Mouse (Mus musculus) embryonic facial prominence, embryonic 14.5 days (tissue): Measurements from ENCODE around the gene Rnf121. TPM values are rescaled to one million over a fixed set of nuclear protein-coding genes. Genes with fewer than 3 reads are reported as not detected.

Source experiments
- ATAC-seq: fragments of 200-750 bp; cut with Nextera tagmentation; 2 replicates; pipeline ENCODE4 v1.8.0; 2017; ENCODE audit warnings: low read depth, moderate number of reproducible peaks, moderate TSS enrichment
- DNase-seq: peaks from one replicate; pipeline ENCODE4 v3.0.0-alpha.2; 2015; ENCODE audit warnings: low spot score
- H3K27ac ChIP-seq: fragments of 300-500 bp; sonication (generic); replicated peaks from 2 replicates; pipeline ENCODE4 v1.5.1; 2014; ENCODE audit warnings: low read depth, mild to moderate bottlenecking, low read length, moderate library complexity
- H3K27me3 ChIP-seq: fragments of 300-500 bp; sonication (generic); replicated peaks from 2 replicates; pipeline ENCODE4 v1.6.1; 2014; ENCODE audit warnings: low read length; ENCODE audit not compliant: control insufficient read depth, insufficient read depth
- H3K36me3 ChIP-seq: fragments of 300-500 bp; sonication (generic); 2 replicates; pipeline ENCODE4 v1.6.1; 2014; ENCODE audit warnings: low read length, mixed read lengths; ENCODE audit not compliant: control insufficient read depth, insufficient read depth
- H3K4me1 ChIP-seq: fragments of 300-500 bp; sonication (generic); 2 replicates; pipeline ENCODE4 v1.6.1; 2014; ENCODE audit warnings: antibody characterized with exemption, low read length; ENCODE audit not compliant: control insufficient read depth, insufficient read depth
- H3K4me2 ChIP-seq: fragments of 300-500 bp; sonication (generic); 2 replicates; pipeline ENCODE4 v1.6.1; 2014; ENCODE audit warnings: low read depth, mild to moderate bottlenecking, low read length, moderate library complexity, mixed read lengths
- H3K4me3 ChIP-seq: fragments of 300-500 bp; sonication (generic); 2 replicates; pipeline ENCODE4 v1.5.1; 2014; ENCODE audit warnings: low read depth, mild to moderate bottlenecking, low read length
- H3K9ac ChIP-seq: fragments of 300-500 bp; sonication (generic); 2 replicates; pipeline ENCODE4 v1.6.1; 2014; ENCODE audit warnings: low read depth, mild to moderate bottlenecking, low read length, moderate library complexity, mixed read lengths
- H3K9me3 ChIP-seq: fragments of 300-500 bp; sonication (generic); 2 replicates; pipeline ENCODE4 v1.6.1; 2016; ENCODE audit warnings: low read length; ENCODE audit not compliant: control insufficient read depth
- WGBS: fragments of 180-500 bp; shearing (Covaris S2); extraction: QIAGEN DNeasy Blood & Tissue Kit; methylation state at CpG from one replicate; pipeline ENCODE4 v1.1.7; 2014; 5-methylcytosine and 5-hydroxymethylcytosine counted together
- polyA plus RNA-seq: library from polyadenylated mRNA; unstranded; fragments of >200 nt; fragmentation: Nextera tagmentation; extraction: Ambion mirVana; gene quantifications from 2 replicates; pipeline ENCODE4 v1.2.1, GENCODE M21; 2014

The Rnf121 gene
- polyA plus RNA-seq, 1 experiment from 2014 or later: 33.5 TPM

- no peaks in the 10 kb centered on the region for H3K9me3 ChIP-seq
- peak overlapping the region; percentile 57; the same call in 1 of the 2 replicates for H3K27ac ChIP-seq
- H3K9ac ChIP-seq: no peak overlapping the region
- DNase-seq (peak; percentile 65), ATAC-seq (peak; percentile 42)
- no peak overlapping the region for H3K4me3 ChIP-seq
- 88% methylated on average over 8 of the region's 8 CpGs for WGBS
- H3K4me1 ChIP-seq: no peaks in the 10 kb centered on the region
- no peak overlapping the region for H3K4me2 ChIP-seq
- H3K36me3 ChIP-seq: peaks cover 100% of the 10 kb centered on the region
- no peaks in the 10 kb centered on the region for H3K27me3 ChIP-seq
Measured at GRCm38 (mm10) chr7:102000296-102000695, 65.0 kb downstream of the Rnf121 start.

GRCm38 (mm10) chr7:101999461-102000151, 65.7 kb downstream of the Rnf121 start:
- Histone ChIP-seq H3K4me3 (no peak overlapping the region), H3K9me3 (no peaks in the 10 kb centered on the region), H3K27ac (no peak overlapping the region), H3K36me3 (peaks cover 100% of the 10 kb centered on the region), H3K9ac (no peak overlapping the region), H3K4me1 (no peaks in the 10 kb centered on the region), H3K27me3 (no peaks in the 10 kb centered on the region), H3K4me2 (no peak overlapping the region)
- no peak for ATAC-seq
- no peak for DNase-seq
- WGBS: 93% methylated on average over 15 of the region's 15 CpGs

GRCm38 (mm10) chr7:101998194-101998927, 66.9 kb downstream of the Rnf121 start:
- Histone ChIP-seq H3K4me3 (no peak overlapping the region), H3K27me3 (no peaks in the 10 kb centered on the region), H3K4me1 (no peaks in the 10 kb centered on the region), H3K9ac (no peak overlapping the region), H3K4me2 (no peak overlapping the region), H3K9me3 (no peaks in the 10 kb centered on the region), H3K27ac (no peak overlapping the region), H3K36me3 (peaks cover 100% of the 10 kb centered on the region)
- 64% methylated on average over 14 of the region's 14 CpGs for WGBS
- ATAC-seq (peak; percentile 45), DNase-seq (peak; percentile 77)

GRCm38 (mm10) chr7:101994241-101994640, 71.0 kb downstream of the Rnf121 start:
- no peaks in the 10 kb centered on the region for H3K9me3 ChIP-seq
- H3K9ac ChIP-seq: no peak overlapping the region
- H3K27ac ChIP-seq: no peak overlapping the region
- H3K4me1 ChIP-seq: no peaks in the 10 kb centered on the region
- peaks cover 100% of the 10 kb centered on the region for H3K36me3 ChIP-seq
- no peak for ATAC-seq
- DNase-seq: no peak
- no peak overlapping the region for H3K4me2 ChIP-seq
- no peak overlapping the region for H3K4me3 ChIP-seq
- WGBS: 91% methylated on average over 3 of the region's 3 CpGs
- no peaks in the 10 kb centered on the region for H3K27me3 ChIP-seq

GRCm38 (mm10) chr7:101985081-101985480, 80.2 kb downstream of the Rnf121 start:
- 92% methylated on average over 3 of the region's 3 CpGs for WGBS
- no peak for DNase-seq
- Histone ChIP-seq H3K9me3 (no peaks in the 10 kb centered on the region), H3K36me3 (peaks cover 77% of the 10 kb centered on the region), H3K27ac (no peak overlapping the region), H3K27me3 (no peaks in the 10 kb centered on the region), H3K4me2 (no peak overlapping the region), H3K4me1 (no peaks in the 10 kb centered on the region), H3K9ac (no peak overlapping the region), H3K4me3 (no peak overlapping the region)
- no peak for ATAC-seq

GRCm38 (mm10) chr7:101982735-101983134, 82.5 kb downstream of the Rnf121 start:
- DNase-seq (no peak), ATAC-seq (no peak)
- Histone ChIP-seq H3K36me3 (peaks cover 56% of the 10 kb centered on the region), H3K4me1 (no peaks in the 10 kb centered on the region), H3K4me3 (no peak overlapping the region), H3K27me3 (no peaks in the 10 kb centered on the region), H3K27ac (no peak overlapping the region), H3K9me3 (no peaks in the 10 kb centered on the region), H3K9ac (no peak overlapping the region), H3K4me2 (no peak overlapping the region)
- 100% methylated on average over 1 of the region's 1 CpGs for WGBS

- no peak for ATAC-seq
- WGBS: 8% methylated on average over 2 of the region's 2 CpGs
- Histone ChIP-seq H3K27ac (peak overlapping the region; percentile 77), H3K4me3 (no peak overlapping the region), H3K27me3 (no peaks in the 10 kb centered on the region), H3K9me3 (no peaks in the 10 kb centered on the region), H3K36me3 (0 out of 2 replicates have a peak, but pooled peaks cover 12% of the 10 kb centered on the region), H3K4me1 (peaks cover 34% of the 10 kb centered on the region), H3K9ac (no peak overlapping the region), H3K4me2 (peak overlapping the region; percentile 28; the same call in 1 of the 2 replicates)
- DNase-seq: peak; percentile 87
Measured at GRCm38 (mm10) chr7:101974505-101974904, 90.8 kb downstream of the Rnf121 start.

GRCm38 (mm10) chr7:101973730-101974129, 91.5 kb downstream of the Rnf121 start:
- Histone ChIP-seq H3K9me3 (no peaks in the 10 kb centered on the region), H3K9ac (no peak overlapping the region), H3K4me3 (no peak overlapping the region), H3K36me3 (0 out of 2 replicates have a peak, but pooled peaks cover 12% of the 10 kb centered on the region), H3K27ac (peak overlapping the region; percentile 77), H3K27me3 (no peaks in the 10 kb centered on the region), H3K4me1 (peaks cover 38% of the 10 kb centered on the region), H3K4me2 (peak overlapping the region; percentile 28; the same call in 1 of the 2 replicates)
- peak; percentile 91 for DNase-seq
- 28% methylated on average over 3 of the region's 3 CpGs for WGBS
- ATAC-seq: no peak
